Mouse (Mus musculus) forebrain, embryonic 12.5 days (tissue): ENCODE results near the gene Zg16. TPM values are rescaled to one million over a fixed set of nuclear protein-coding genes. Genes with fewer than 3 reads are reported as not detected.

Source experiments
- ATAC-seq: fragments of 200-750 bp; cut with Nextera tagmentation; 2 replicates; pipeline ENCODE4 v1.8.0; 2017; ENCODE audit warnings: moderate TSS enrichment; ENCODE audit not compliant: low FRiP score
- H3K27ac ChIP-seq: fragments of 300-500 bp; sonication (generic); 2 replicates; pipeline ENCODE4 v1.5.1; 2016; ENCODE audit warnings: mild to moderate bottlenecking
- H3K27me3 ChIP-seq: fragments of 300-500 bp; sonication (generic); 2 replicates; pipeline ENCODE4 v1.6.1; 2016; ENCODE audit warnings: mild to moderate bottlenecking
- H3K36me3 ChIP-seq: fragments of 300-500 bp; sonication (generic); replicated peaks from 2 replicates; pipeline ENCODE4 v1.6.1; 2016; ENCODE audit warnings: mild to moderate bottlenecking
- H3K4me1 ChIP-seq: fragments of 300-500 bp; sonication (generic); 2 replicates; pipeline ENCODE4 v1.6.1; 2016
- H3K4me2 ChIP-seq: fragments of 300-500 bp; sonication (generic); 2 replicates; pipeline ENCODE4 v1.6.1; 2016; ENCODE audit warnings: mild to moderate bottlenecking, moderate library complexity
- H3K4me3 ChIP-seq: fragments of 300-500 bp; sonication (generic); replicated peaks from 2 replicates; pipeline ENCODE4 v1.5.1; 2016; ENCODE audit warnings: mild to moderate bottlenecking
- H3K9ac ChIP-seq: fragments of 300-500 bp; sonication (generic); 2 replicates; pipeline ENCODE4 v1.6.1; 2016; ENCODE audit warnings: mild to moderate bottlenecking
- H3K9me3 ChIP-seq: fragments of 300-500 bp; sonication (generic); 2 replicates; pipeline ENCODE4 v1.6.1; 2016
- WGBS: fragments of 180-500 bp; shearing (Covaris S2); methylation state at CpG from one replicate; pipeline ENCODE4 v1.1.7; 2016; 5-methylcytosine and 5-hydroxymethylcytosine counted together
- polyA plus RNA-seq: library from polyadenylated mRNA; unstranded; fragments of >200 nt; fragmentation: Nextera tagmentation; extraction: Ambion mirVana; gene quantifications from 2 replicates; pipeline ENCODE4 v1.2.1, GENCODE M21; 2016

The Zg16 gene
- polyA plus RNA-seq, 1 experiment from 2014 or later: not detected

GRCm38 (mm10) chr7:127114920-127115319 lies 27.8 kb upstream of the Zg16 start:
- Histone ChIP-seq H3K27ac (no peak overlapping the region), H3K4me2 (no peak overlapping the region), H3K9me3 (no peaks in the 10 kb centered on the region), H3K4me1 (0 out of 2 replicates have a peak, but pooled peaks cover 8% of the 10 kb centered on the region), H3K36me3 (no peaks in the 10 kb centered on the region), H3K9ac (no peak overlapping the region), H3K27me3 (peaks cover 12% of the 10 kb centered on the region), H3K4me3 (no peak overlapping the region)
- ATAC-seq: no peak
- 89% methylated on average over 11 of the region's 11 CpGs for WGBS

GRCm38 (mm10) chr7:127113614-127114259 lies 26.6 kb upstream of the Zg16 start:
- no peak overlapping the region for H3K9ac ChIP-seq
- H3K27ac ChIP-seq: no peak overlapping the region
- no peak overlapping the region for H3K4me2 ChIP-seq
- no peak overlapping the region for H3K4me3 ChIP-seq
- H3K4me1 ChIP-seq: 0 out of 2 replicates have a peak, but pooled peaks cover 8% of the 10 kb centered on the region
- ATAC-seq: no peak
- H3K9me3 ChIP-seq: no peaks in the 10 kb centered on the region
- H3K27me3 ChIP-seq: 0 out of 2 replicates have a peak, but pooled peaks cover 3% of the 10 kb centered on the region
- WGBS: 62% methylated on average over 11 of the region's 12 CpGs
- H3K36me3 ChIP-seq: no peaks in the 10 kb centered on the region

GRCm38 (mm10) chr7:127112921-127113597 lies 25.9 kb upstream of the Zg16 start:
- Histone ChIP-seq H3K4me2 (no peak overlapping the region), H3K27ac (no peak overlapping the region), H3K9ac (no peak overlapping the region), H3K4me1 (0 out of 2 replicates have a peak, but pooled peaks cover 8% of the 10 kb centered on the region), H3K4me3 (no peak overlapping the region), H3K27me3 (0 out of 2 replicates have a peak, but pooled peaks cover 3% of the 10 kb centered on the region), H3K36me3 (no peaks in the 10 kb centered on the region), H3K9me3 (no peaks in the 10 kb centered on the region)
- ATAC-seq: no peak
- 63% methylated on average over 9 of the region's 9 CpGs for WGBS

- 83% methylated on average over 12 of the region's 12 CpGs for WGBS
These were observed 25.2 kb upstream of the Zg16 start for GRCm38 (mm10) chr7:127112251-127112841.

GRCm38 (mm10) chr7:127111461-127111860 lies 24.3 kb upstream of the Zg16 start:
- no peak for ATAC-seq
- 60% methylated on average over 6 of the region's 6 CpGs for WGBS

More at GRCm38 (mm10) chr7:127112251-127112841, 25.2 kb upstream of the Zg16 start:
- ATAC-seq: no peak
- Histone ChIP-seq H3K4me2 (no peak overlapping the region), H3K9me3 (no peaks in the 10 kb centered on the region), H3K4me3 (no peak overlapping the region), H3K36me3 (no peaks in the 10 kb centered on the region), H3K27me3 (0 out of 2 replicates have a peak, but pooled peaks cover 3% of the 10 kb centered on the region), H3K9ac (no peak overlapping the region), H3K4me1 (0 out of 2 replicates have a peak, but pooled peaks cover 8% of the 10 kb centered on the region), H3K27ac (no peak overlapping the region)

GRCm38 (mm10) chr7:127110239-127111007 lies 23.3 kb upstream of the Zg16 start:
- Histone ChIP-seq H3K9ac (no peak overlapping the region), H3K36me3 (no peaks in the 10 kb centered on the region), H3K4me3 (no peak overlapping the region), H3K4me2 (no peak overlapping the region), H3K9me3 (no peaks in the 10 kb centered on the region), H3K27ac (no peak overlapping the region), H3K27me3 (0 out of 2 replicates have a peak, but pooled peaks cover 3% of the 10 kb centered on the region), H3K4me1 (0 out of 2 replicates have a peak, but pooled peaks cover 8% of the 10 kb centered on the region)
- 53% methylated on average over 18 of the region's 18 CpGs for WGBS
- peak; percentile 71 for ATAC-seq

More at GRCm38 (mm10) chr7:127111461-127111860, 24.3 kb upstream of the Zg16 start:
- Histone ChIP-seq H3K4me3 (no peak overlapping the region), H3K4me2 (no peak overlapping the region), H3K27ac (no peak overlapping the region), H3K9me3 (no peaks in the 10 kb centered on the region), H3K27me3 (0 out of 2 replicates have a peak, but pooled peaks cover 3% of the 10 kb centered on the region), H3K9ac (no peak overlapping the region), H3K4me1 (0 out of 2 replicates have a peak, but pooled peaks cover 8% of the 10 kb centered on the region), H3K36me3 (no peaks in the 10 kb centered on the region)

GRCm38 (mm10) chr7:127105551-127105950 lies 18.4 kb upstream of the Zg16 start:
- H3K9ac ChIP-seq: no peak overlapping the region
- H3K27me3 ChIP-seq: no peaks in the 10 kb centered on the region
- WGBS: 67% methylated on average over 7 of the region's 7 CpGs
- no peak overlapping the region for H3K4me2 ChIP-seq
- no peak overlapping the region for H3K4me3 ChIP-seq
- ATAC-seq: no peak
- H3K36me3 ChIP-seq: no peaks in the 10 kb centered on the region
- no peaks in the 10 kb centered on the region for H3K9me3 ChIP-seq
- peaks cover 9% of the 10 kb centered on the region for H3K4me1 ChIP-seq
- H3K27ac ChIP-seq: no peak overlapping the region

GRCm38 (mm10) chr7:127104560-127105332 lies 17.6 kb upstream of the Zg16 start:
- Histone ChIP-seq H3K9ac (peak overlapping the region; percentile 51), H3K9me3 (no peaks in the 10 kb centered on the region), H3K4me2 (peak overlapping the region; percentile 54), H3K4me1 (peaks cover 9% of the 10 kb centered on the region), H3K4me3 (peak overlapping the region; percentile 28), H3K27me3 (no peaks in the 10 kb centered on the region), H3K36me3 (no peaks in the 10 kb centered on the region), H3K27ac (peak overlapping the region; percentile 63)
- 16% methylated on average over 17 of the region's 17 CpGs for WGBS
- ATAC-seq: peak; percentile 91

GRCm38 (mm10) chr7:127103960-127104359 lies 16.8 kb upstream of the Zg16 start:
- Histone ChIP-seq H3K36me3 (no peaks in the 10 kb centered on the region), H3K4me3 (no peak overlapping the region), H3K9me3 (no peaks in the 10 kb centered on the region), H3K27me3 (no peaks in the 10 kb centered on the region), H3K27ac (peak overlapping the region; percentile 63), H3K4me1 (peaks cover 9% of the 10 kb centered on the region), H3K4me2 (no peak overlapping the region), H3K9ac (no peak overlapping the region; the same call in 1 of the 2 replicates)
- ATAC-seq: no peak
- 72% methylated on average over 6 of the region's 6 CpGs for WGBS

GRCm38 (mm10) chr7:127102148-127102547 lies 15.0 kb upstream of the Zg16 start:
- no peak for ATAC-seq
- WGBS: 78% methylated on average over 6 of the region's 6 CpGs
- H3K4me3 ChIP-seq: no peak overlapping the region
- H3K4me2 ChIP-seq: no peak overlapping the region
- no peaks in the 10 kb centered on the region for H3K27me3 ChIP-seq
- H3K9ac ChIP-seq: no peak overlapping the region
- no peaks in the 10 kb centered on the region for H3K9me3 ChIP-seq
- peaks cover 9% of the 10 kb centered on the region for H3K4me1 ChIP-seq
- no peak overlapping the region for H3K27ac ChIP-seq
- H3K36me3 ChIP-seq: no peaks in the 10 kb centered on the region

- Histone ChIP-seq H3K27me3 (no peaks in the 10 kb centered on the region), H3K36me3 (no peaks in the 10 kb centered on the region), H3K4me3 (no peak overlapping the region), H3K27ac (no peak overlapping the region), H3K4me1 (peaks cover 9% of the 10 kb centered on the region), H3K9me3 (no peaks in the 10 kb centered on the region), H3K9ac (no peak overlapping the region), H3K4me2 (no peak overlapping the region)
- 44% methylated on average over 2 of the region's 2 CpGs for WGBS
- no peak for ATAC-seq
These were observed 14.4 kb upstream of the Zg16 start for GRCm38 (mm10) chr7:127101451-127102016.
